Mouse (Mus musculus) spleen, adult 18-20 months (tissue): ENCODE data around the gene Cxcl13.
"Not testable (repeated sequence)": the region's sequence is repeated elsewhere in the genome, so short reads cannot be mapped to it uniquely, and the experiment has no call there.

Experiments used
- DNase-seq, 2 experiments: peaks; one replicate each; pipeline ENCODE4 v3.0.0; 2022; ENCODE audit warnings: mixed read lengths in 2 of 2

Cxcl13 gene

DNA sequence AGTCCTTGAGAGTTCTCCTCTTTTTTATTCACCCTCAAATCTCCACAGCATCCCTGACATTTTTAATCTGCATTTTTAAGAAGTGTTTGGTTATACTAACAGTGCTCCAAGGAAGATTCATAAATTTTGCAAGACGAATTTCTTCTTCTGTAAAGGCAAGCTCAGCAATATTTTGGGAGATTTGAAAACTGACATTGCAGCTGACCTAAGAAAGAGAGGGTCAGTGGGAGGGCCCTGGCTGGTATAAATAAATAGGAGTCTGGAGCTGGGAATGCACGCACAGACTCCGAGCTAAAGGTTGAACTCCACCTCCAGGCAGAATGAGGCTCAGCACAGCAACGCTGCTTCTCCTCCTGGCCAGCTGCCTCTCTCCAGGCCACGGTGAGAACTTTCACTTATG, at the start of gene Cxcl13:
Gene Cxcl13, plus strand, starts transcription at position 301 of the 400 bp plus-strand sequence.
- no peak for DNase-seq

DNA sequence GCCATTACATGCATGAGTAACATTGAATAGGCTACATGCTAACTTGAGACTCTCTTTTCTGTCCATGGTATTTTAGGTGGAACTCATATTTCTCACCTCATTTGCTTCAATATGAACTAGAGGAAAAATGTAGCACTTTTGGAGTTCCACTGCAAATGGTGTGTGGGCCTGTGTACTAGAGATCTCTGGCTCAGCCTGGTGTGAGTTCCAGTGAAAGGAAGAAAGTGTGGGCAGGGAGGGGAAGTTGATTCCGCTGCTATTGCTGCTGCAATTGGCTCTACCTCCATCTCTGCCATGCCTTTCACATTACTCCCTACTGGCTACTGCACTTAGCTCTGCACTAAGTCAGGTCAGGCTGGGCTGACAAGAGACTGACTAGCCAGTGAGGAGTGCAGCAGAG, 45.7 kb upstream of the Cxcl13 start:
- DNase-seq: no peak

DNA sequence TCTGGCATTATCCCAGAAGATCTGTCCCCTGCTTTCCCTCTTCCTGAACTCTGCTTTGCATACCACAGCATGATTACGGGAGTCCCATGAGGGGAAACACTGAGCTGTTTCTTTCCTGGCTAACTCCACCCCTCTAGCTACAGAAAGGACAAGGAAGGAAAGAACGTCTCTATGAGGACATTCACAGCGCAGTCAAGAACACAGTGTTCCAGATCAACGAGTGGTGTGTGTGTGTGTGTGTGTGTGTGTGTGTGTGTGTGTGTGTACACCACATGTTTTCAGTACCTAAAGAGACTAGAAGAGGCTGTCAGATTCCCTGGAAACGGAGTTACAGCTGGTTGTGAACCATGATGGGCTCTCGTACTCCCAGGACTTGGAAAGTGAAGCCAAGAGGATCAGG, 38.3 kb upstream of the Cxcl13 start:
- DNase-seq: no peak

DNA sequence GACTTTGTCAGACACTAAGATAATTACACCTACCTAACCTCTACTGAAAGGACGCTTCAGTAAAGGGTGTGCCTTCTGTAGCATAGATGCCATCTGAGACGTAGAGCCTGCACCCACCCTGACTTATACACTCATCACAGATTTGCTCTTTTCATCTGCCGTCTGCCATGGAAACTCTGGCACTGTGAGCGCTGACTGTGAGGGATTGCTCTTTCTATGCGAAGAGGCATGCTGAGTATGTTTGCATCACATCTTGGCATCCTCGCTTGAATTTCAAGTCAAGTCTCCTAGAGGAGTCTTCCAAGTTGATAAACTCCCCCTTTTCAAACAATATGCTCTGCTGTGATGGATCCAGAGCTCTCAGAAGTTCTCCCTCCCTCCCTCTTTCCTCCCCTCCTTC, 32.7 kb upstream of the Cxcl13 start:
- DNase-seq: no peak

DNA sequence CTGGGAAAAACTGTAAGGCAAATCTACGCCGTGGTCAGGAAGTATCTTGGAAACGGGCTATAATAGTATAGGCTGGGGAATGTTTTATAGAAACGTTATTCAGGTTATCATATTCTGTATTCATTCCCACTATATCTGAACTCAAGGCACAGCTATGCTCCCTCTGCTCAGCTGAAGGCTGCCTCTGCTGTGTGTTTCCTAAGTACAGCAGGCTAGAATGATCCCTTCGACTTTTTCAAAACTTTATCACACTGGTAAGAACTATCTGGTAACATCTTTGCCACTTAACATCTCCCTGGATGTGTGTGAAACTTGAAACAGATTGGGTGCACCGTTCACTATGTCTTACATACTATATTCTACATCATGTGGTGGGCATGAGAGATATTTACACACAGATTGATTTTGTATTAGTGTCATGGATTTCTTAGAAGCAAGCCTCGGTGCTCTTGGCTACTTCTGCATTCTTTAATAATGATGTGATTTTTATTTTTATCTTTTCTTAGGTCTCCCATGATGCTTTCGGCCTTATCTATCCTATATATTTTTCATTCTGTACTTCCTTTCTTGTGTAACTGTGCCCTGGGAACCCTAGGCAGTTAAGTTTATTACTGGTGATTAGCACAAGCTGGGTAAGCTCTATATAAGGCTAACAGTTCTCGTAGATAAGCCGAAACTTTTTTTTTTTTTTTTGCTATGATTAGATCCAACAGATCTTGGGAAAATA, 31.4 kb upstream of the Cxcl13 start:
- DNase-seq: no peak

DNA sequence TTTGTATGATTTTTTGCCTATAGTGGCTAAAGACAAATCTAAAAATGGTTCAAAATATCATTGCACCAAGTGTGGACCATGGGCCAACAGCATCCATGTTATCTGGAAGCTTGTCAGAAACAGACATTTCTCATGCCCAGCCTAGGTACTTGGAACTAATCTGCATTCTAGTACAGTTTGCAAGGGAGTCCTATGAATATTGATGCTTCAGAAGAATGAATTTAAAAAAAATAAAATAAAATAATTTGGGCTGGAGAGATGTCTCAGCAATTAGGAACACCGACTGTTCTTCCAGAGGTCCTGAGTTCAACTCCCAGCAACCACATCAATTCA, 30.9 kb upstream of the Cxcl13 start:
- DNase-seq: no peak

DNA sequence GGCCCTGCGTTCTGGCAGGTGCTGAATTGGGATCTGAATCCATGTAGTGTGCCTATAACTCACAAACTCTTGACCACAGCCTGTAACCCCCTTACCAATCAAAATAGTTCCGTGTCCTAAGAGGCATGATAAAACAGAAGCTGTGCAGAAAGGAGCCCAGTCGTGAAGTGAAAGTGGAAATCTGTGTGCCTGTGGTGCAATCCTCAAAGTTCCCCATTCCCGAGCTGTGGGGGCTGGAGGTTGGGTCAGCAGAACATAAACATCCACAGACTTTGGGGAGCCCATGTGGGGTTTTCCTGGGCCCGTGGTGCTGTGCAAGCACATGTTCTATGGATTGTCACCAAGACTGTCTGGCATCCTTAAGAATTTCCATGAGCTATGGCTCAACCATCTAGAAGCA, 21.7 kb upstream of the Cxcl13 start:
- DNase-seq: no peak

DNA sequence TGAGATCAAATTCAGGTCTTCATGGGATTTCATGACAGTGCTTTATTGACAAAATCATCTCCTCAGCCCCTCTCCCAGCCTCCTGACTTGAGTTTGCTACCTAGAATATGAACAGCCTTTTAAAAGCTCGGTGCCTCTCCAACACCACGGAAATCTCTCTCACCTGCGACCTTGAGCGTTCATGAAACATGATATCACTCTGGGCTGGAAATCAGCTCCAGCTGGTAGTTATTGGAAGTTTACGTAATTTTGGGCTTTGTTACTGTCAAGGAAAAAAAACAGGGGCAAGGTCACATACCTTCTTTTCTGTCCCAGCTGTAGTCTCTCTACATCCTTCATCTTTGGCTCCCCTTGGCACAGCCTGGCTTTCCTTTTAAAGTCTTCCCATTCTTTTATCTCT, 20.7 kb upstream of the Cxcl13 start:
- no peak for DNase-seq

DNA sequence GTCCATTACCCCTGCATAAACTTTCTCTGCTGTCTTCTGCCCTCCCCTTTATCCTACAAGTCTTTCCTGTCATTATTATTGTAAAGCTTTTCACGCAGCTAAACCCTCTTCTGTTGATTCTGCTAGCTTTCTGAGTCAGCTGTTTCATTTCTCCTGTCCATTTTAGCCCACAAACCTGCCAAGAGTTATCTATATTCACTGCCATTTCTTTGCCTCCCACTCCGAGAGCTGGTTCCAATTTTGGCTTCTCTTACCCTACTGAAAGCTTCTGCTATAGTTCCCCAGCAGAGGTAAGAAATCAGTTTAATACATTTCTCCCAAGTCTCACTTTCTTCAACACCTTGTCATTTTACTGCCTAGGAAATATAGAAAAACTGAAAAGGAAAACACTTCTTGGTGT, 19.6 kb upstream of the Cxcl13 start:
- no peak for DNase-seq

DNA sequence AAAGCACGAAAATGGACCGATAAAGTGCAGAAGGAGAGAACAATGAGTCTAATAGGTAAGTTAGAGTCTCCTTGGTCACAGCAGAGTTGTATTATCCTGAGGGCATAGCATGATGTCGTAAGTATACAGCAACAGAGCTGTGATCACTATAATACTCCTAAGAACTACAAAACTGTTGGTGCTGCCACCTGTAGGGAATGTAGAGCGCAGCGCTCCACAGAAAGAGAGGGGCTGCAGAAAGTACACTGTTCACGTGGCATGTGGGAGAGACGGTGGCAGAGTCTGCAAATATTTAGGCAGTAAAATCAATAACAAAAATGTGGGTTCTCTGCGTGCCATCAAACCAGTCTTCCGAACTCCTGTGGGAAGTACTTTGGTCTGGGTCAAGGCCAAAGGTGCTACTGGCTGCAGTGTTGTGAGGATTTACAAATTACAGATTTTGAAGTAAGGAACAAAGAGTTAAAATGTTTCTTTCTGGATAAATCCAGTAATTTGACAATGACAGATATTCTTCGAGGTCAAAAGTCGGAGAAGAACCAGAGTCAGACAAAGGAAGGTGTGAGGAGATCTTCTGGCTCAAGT, 18.6 kb upstream of the Cxcl13 start:
- no peak for DNase-seq

DNA sequence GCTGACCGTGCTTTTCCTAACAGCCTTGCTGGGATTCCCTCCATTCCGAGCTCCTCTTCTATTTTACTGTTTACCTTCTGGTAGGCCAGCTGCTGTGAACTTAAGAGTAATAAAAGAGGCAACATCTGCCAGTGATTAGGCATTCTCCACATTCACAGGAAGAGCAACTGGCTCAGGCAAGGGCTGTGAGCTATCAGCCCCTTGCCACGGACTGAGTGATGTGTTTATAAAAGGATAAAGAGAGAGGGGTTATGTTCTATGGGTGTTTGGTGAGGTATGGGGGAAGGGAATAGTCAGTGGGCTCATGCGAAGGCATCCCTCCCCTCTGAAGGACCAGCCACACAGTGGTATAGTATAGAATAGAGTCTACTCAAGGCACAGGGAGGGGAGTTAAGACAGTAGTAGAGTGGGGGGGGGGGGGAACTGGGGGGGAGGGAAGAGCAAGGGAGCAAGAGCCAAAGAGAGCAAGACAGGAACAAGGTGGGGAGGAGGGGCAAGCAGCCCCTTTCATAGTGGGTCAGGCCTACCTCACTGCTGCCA, 16.0 kb upstream of the Cxcl13 start:
- DNase-seq: no peak

DNA sequence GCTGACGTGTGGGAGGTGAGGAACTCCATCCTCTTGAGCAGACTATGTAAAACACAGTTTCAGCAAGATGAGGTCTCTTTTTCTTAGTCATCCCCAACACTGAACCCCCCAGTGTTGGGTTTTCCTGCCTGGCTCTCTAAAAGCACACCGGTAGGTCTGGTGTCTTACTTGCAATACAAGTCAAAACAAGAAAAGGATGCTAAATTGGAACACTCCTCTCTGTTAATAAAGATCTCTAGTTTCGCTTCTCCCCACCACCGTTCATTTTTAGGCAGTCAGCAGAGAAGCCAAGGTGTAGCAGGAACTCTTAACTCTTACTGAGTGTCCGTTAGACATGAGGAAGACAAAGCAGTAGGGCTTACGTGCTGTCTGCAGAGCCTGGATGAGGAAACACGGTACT, 15.2 kb upstream of the Cxcl13 start:
- DNase-seq: no peak

DNA sequence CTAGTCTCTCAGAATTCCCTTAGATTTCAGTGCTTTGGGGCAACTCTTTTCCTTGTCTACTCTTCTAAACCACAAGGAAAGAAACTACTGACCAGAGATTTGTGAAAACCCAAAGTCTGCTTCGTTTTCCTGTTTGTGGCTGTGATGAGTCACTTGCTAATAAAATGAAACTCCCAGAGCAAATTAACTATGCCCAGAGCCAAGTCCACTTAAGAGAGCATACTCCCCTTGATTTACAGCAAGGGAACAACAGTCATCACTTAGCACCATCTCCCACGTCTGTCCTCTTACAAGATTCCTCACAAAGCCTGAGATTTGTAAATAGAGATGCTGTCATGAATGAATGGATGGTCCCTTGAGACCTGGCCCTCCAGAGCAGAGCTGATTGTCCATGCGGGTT, 11.6 kb upstream of the Cxcl13 start:
- DNase-seq: no peak

DNA sequence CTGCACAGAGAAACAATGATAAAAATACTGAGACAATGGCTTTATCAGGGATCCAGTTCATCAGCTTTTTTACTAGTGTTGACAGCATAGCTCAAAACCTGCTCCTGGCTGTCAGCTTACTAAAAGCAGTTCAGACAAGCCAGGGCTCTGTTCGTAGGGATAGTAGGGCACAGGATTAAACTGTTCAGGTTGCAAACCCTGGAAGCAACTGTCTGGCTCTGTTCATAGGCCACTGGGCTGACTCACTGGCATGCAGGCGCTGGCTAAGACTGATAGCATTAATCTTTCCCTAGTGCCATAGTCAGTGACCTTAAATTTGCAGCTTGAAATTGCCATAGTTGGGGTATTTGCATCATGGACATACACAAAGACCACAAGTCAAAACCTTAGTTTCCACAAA, 10.4 kb upstream of the Cxcl13 start:
- no peak for DNase-seq

DNA sequence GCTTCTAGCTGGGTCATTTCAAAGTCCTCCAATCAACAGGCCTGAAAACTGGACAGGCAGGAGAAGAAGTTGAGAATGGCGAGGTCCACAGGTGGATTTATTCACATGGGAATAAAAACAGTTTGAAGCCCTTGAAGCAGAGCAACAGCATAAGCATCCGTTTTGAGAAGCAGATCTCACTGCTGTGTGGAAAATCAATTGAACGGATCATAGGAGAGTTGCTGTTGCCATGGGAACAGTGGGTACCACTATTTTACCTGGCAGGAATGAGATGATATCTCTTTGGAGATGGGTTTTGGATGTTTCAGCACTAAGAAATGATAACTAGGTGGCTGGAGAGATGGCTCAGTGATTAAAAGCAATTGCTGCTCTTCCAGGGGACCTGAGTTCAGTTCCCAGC, 8.1 kb upstream of the Cxcl13 start:
- no peak for DNase-seq

DNA sequence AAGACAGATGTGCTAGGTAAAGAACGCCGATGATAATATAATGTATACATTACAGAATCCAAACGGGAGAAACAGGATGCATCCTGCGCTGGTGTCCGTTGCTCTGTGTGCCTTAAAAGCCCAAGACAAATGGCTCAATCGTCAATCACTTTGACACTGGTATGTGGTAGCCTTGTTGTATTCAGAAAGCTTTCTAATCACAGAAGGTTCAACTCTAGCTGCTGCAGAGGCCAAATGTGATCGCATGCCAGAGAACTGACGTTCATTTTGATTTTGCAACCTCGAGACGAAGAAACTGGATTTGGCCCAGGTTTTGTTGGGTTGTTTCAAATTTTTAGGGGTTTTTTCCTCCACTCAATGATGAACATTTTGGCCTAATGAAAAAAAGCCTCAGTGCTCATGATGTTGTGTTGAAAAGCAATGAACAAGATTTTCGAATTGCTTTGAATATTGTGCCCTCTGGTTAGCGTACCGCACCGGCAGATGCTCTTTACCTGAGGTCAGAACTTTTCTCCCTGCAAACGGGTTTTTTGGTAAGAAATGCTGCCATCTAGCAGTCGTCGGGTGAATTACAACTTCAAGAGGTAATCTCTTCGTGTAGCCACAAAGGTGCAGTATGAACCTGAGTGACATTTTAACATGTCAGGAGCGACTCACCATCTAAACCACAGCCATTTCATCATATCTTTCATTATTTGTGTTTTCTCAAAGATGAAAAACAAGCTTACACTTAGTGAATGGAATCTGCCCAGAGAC, 6.6 kb upstream of the Cxcl13 start:
- DNase-seq: peak in 1 of 2 experiments; percentile 38

DNA sequence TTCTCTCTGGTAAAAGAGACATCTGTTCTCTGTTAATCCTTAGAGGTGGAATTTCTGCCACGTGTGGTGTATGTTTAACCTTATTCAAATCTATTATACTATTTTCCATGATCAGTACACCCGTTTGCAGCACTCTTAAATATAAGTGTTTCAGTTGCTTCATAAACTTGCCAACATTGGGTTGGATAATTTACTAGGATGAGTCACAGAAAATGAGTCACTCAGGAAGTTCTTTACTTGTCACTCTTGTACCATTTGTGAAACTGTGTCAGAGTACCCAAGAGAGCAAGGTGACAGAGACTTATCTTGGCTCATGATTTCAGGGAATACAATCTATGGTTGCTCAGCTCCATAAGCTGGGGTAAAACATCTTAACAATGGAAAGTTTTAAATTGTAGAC, 8.2 kb downstream of the Cxcl13 start:
- no peak for DNase-seq

DNA sequence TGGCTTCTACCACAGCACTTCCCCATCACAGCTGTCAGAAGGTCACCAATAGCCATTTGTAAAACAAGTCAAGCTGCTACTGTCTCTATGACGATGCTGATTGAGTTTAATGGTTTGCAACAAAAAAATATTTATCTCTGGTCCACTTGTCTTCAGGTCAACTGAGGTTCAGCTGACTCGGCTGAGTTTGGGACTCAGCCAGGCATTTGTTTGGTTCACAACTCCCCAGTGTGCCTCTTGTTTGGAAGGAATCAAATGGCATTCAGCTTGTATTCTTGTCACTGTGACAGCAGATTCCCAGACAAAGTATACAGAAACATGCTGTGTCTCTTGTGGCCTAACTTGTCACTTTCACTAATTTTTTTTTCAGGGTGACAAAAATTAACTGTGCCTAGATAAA, 9.9 kb downstream of the Cxcl13 start:
- DNase-seq: no peak

DNA sequence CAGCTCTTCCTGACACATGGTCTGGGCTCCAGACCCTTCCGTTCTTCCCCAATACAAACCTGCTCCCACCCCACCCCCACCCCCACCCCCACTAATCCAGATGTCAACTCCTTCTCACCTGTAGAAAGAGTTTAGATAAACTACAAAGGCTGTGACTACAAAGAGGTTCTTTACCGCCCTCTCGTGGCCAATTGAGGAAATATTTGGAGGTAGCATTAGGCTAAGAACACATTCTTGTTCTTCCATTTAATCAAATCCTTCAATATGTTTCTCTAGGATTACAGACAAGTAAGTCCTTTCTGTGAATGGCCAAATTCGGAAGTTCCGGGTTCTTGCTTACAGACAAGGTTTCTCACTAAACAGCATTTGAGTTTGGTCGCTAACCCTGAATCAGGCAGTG, 14.1 kb downstream of the Cxcl13 start:
- DNase-seq: peak in 1 of 2 experiments; percentile 40

DNA sequence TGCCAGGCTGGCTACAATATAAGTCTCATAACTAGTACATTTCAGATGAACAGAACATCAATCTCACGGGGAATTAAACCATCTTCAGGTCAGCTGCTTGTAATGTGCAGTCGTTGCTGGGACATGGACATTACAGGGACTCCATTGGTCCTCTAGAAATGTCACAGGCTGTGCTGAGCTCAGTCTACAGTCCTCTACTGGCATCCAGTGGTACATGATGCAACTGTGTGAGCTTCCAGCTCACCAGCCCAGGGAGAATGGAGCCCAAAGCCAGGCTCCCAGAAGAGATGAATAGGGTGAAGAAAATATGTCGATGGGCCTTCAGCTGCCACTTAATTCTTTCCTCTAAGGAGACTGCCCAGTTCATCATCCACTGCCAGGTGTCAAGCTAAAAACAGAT, 15.5 kb downstream of the Cxcl13 start:
- no peak for DNase-seq

DNA sequence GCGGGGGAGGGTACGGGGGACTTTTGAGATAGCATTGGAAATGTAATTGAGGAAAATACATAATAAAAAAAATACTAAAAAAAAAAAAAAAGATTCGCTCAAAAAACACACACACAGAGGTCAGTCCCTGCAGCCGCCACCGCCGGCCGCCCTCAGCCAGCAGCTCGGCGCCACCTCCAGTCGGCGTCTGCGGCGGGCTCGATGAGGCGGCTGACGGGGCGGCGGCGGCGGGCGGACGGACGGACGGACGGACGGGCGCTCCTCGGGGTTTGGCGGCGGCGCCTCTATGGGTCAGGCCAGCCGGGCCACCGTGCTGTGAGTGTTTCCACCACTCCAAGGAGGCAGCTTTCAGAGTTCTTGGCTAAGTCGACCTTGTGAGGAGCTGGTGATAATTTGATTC, 17.1 kb downstream of the Cxcl13 start:
- not testable (repeated sequence) for DNase-seq

DNA sequence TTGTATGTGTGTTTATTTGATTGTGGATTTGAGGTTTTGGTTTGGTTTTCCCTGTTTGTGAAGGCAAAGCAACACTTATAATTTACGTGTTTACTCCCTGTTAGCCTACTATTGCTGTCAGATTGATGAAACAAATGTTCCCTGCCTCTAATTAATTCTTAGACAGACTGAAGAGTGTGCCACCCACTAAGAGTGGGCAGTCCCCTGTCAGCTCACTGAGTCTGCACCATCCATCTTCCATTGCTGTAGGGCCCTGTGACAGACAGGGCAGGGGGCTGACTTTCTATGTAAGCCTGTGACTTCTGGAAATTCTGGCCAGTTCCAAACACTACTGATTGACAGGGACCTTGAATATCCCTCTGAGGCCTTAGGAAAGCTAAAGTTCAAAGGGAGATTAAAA, 19.5 kb downstream of the Cxcl13 start:
- no peak for DNase-seq

DNA sequence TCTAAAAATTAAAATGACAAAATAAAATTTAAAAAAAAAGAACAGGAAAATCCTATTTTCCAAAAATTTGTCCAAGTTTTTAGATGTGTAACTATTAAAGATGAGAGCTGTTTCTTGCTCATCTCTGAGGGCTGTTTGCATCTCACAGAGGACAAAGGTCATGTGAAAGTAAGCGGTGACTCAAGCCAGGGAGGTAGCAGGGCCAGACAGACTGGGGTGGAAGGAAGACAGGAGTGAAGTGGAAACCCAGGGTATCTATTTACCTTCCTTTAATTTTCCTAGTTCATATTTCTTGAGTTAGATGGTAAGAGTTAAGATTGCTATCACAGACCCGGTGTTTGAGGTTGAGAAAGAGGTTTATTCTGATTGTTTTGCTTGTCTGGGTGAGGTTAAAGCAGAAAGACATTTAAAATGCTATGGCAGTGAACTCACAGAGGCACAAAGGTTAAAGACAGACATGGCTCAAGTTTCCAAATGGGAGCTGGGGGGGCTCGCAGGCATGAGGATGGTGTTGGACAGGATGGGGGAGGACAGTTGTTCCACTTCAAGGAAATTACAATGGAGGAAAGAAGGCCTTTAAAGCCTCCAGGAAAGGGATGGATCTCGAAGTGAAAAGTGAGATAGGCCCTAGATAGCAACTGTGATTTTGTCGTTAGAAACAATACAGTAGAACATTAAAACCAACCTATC, 27.2 kb downstream of the Cxcl13 start:
- no peak for DNase-seq
